Mouse (Mus musculus): ENCODE measurements at regions not wholly inside any gene's neighbourhood (a gene's known extent, or its start where the extent isn't known, plus 50 kb on each side); places are given as distances from the start of the nearest gene placed in this dataset.

- no peak for DNase-seq (ENCODE audit: extremely low read depth, insufficient read length, low spot score)
Measured at GRCm38 (mm10) chr3:49527642-49528041, 229.5 kb downstream of the Pcdh18 start.

DNA sequence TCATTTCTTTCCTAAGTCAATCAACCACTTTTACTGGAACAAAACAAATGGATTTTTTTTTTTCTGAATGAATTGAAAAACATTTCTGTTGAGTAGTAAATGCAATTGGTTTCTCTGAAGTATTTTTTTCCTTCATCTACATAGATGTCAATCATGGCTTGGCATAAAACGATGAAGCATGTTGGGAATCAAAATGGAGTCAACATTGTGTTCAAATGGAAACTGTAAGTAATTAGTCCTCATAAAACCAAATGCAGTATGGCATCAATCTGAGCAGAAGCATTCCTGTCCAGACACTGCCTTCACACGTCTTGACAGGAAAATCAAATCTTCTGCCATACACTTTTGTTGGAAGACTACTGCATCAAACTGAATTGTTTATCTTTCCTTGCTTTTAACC is 237.0 kb downstream of the Pcdh18 start:
- no peak for DNase-seq (ENCODE audit: extremely low read depth, insufficient read length, low spot score)

- DNase-seq (ENCODE audit: extremely low read depth, insufficient read length, low spot score), result no peak
Measured at GRCm38 (mm10) chr3:49504581-49504980, 252.5 kb downstream of the Pcdh18 start.

DNA sequence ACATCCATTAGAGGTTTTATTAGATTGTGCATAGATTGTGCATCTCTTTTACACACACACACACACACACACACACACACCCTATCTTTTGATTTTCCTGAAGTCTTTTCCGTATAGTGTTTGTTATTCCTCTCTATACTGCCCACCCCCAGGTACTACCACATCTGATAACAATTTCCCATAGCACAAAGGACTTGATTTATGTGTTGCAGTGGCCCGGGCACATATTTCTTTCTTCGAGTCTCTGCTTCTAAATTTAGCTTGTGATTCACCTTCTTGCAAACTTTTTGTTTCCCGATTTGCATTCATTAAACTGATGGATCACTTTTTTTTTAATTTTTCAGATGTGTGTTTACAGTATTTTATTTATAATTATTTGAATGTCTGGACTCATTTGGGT is 254.8 kb downstream of the Pcdh18 start:
- DNase-seq (ENCODE audit: extremely low read depth, insufficient read length, low spot score), result no peak

DNA sequence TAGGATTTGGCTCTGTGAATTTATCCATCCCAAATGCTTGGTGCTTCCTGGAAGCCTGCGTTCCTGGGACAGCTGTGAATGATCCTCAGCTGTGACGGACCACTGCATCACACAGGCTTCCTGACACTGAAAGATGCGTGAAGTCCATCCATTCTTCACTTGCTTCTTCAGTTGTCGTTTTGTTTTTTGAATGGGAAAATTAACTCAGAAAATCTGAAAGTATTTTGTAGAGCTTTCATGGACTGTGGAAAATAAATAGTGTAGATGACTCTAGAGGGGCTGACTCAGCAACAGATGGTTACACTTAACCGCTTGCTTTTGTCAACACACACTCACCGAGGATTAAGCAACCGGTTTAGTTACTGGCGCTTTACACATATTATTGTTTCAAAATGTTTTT is 272.0 kb downstream of the Pcdh18 start:
- DNase-seq (ENCODE audit: extremely low read depth, insufficient read length, low spot score), result no peak

Measured in 3134 (cell line).